In the genomic region with DNA sequence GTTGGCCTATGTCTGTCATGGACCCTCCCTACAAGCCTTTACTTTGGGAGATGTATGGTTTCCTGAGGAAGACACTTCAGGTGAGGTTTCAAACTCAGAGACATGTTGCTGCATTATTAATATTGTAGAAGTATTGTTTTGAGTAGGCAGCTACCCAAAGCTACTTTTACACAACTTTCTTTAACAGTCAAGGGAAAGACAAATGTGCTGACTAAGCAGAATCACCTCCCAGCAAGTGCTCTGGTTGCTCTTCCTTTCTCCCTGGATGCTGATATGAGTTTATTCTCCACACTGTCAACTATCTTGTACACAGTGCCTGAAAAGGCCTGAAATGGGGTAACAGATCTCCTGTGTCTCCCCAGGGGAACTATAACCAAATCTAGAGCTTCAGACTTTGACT, we compare ENCODE assay signal across 37 mouse cellular contexts. TPM values are rescaled to one million over a fixed set of nuclear protein-coding genes. Genes with fewer than 3 reads are reported as not detected.
"Had no signal": no experiment of that assay in that cellular context is flagged by ENCODE, and none has a peak within 500 bp of the region (broad histone marks: within the 10 kb centered on the region; RNA-seq: fewer than 3 reads in every experiment).

No protein-coding gene starts in this region.

- H3K36me3 ChIP-seq: embryonic facial prominence, embryonic 10.5 days; embryonic facial prominence, embryonic 12.5 days; embryonic facial prominence, embryonic 13.5 days; embryonic facial prominence, embryonic 15.5 days; forebrain, embryonic 10.5 days; forebrain, embryonic 12.5 days; forebrain, embryonic 15.5 days; heart, embryonic 10.5 days had no signal

- H3K4me3 ChIP-seq: embryonic facial prominence, embryonic 10.5 days; embryonic facial prominence, embryonic 12.5 days; embryonic facial prominence, embryonic 13.5 days; embryonic facial prominence, embryonic 15.5 days; erythroblast, embryonic 14.5 days; forebrain, embryonic 10.5 days; forebrain, embryonic 12.5 days; forebrain, embryonic 13.5 days; forebrain, embryonic 15.5 days; gastrocnemius, adult 2 months; heart, adult 2 months; heart, embryonic 10.5 days had no signal

- DNase-seq: cerebellum, postnatal 10 days; cerebellum, postnatal 14 days; cerebellum, postnatal 25 days; cerebellum, postnatal 36 days; forebrain, postnatal 0 days; gastrocnemius, adult 2 months; gastrocnemius, postnatal 10 days; gastrocnemius, postnatal 14 days; gastrocnemius, postnatal 25 days; gastrocnemius, postnatal 36 days; heart, adult 11 months; heart, adult 18-20 months; heart, adult 2 months had no signal

- ATAC-seq: forebrain, embryonic 13.5 days; forebrain, embryonic 15.5 days; forebrain, embryonic 16.5 days; forebrain, postnatal 0 days had no signal

- H3K4me1 ChIP-seq: embryonic facial prominence, embryonic 10.5 days; embryonic facial prominence, embryonic 12.5 days; embryonic facial prominence, embryonic 13.5 days; embryonic facial prominence, embryonic 15.5 days; forebrain, embryonic 10.5 days; forebrain, embryonic 12.5 days; forebrain, embryonic 13.5 days; forebrain, embryonic 15.5 days; heart, embryonic 10.5 days had no signal

- H3K9ac ChIP-seq: embryonic facial prominence, embryonic 12.5 days; embryonic facial prominence, embryonic 13.5 days; embryonic facial prominence, embryonic 15.5 days; forebrain, embryonic 12.5 days; forebrain, embryonic 13.5 days; forebrain, embryonic 15.5 days; forebrain, postnatal 0 days had no signal

- H3K9me3 ChIP-seq: embryonic facial prominence, embryonic 12.5 days; forebrain, embryonic 13.5 days; heart, embryonic 10.5 days had no signal

- H3K27me3 ChIP-seq: embryonic facial prominence, embryonic 12.5 days; embryonic facial prominence, embryonic 13.5 days; embryonic facial prominence, embryonic 15.5 days; forebrain, embryonic 12.5 days; forebrain, embryonic 13.5 days; forebrain, embryonic 15.5 days had no signal

- H3K4me2 ChIP-seq: embryonic facial prominence, embryonic 12.5 days; embryonic facial prominence, embryonic 13.5 days; embryonic facial prominence, embryonic 15.5 days; forebrain, embryonic 12.5 days; forebrain, embryonic 13.5 days; forebrain, embryonic 15.5 days; heart, embryonic 11.5 days had no signal

- H3K27ac ChIP-seq: embryonic facial prominence, embryonic 10.5 days; embryonic facial prominence, embryonic 12.5 days; embryonic facial prominence, embryonic 13.5 days; embryonic facial prominence, embryonic 15.5 days; forebrain, embryonic 10.5 days; forebrain, embryonic 12.5 days; forebrain, embryonic 13.5 days; forebrain, embryonic 15.5 days; gastrocnemius, adult 2 months; heart, adult 2 months; heart, embryonic 10.5 days had no signal

RNA-seq across cellular contexts. Expression of gene 2210017I01Rik, which starts 7.3 kb away (rescaled TPM):
- total RNA-seq: common myeloid progenitor, adult 5-6 weeks; forebrain, postnatal 0 days; gastrocnemius, adult 18-20 months; gastrocnemius, adult 2 months; gastrocnemius, adult 8-10 months; gastrocnemius, postnatal 10 days; gastrocnemius, postnatal 14 days; gastrocnemius, postnatal 25 days; gastrocnemius, postnatal 36 days; gastrocnemius, postnatal 4 days; granulocyte monocyte progenitor cell, adult 5-6 weeks; heart, adult 18-20 months; heart, adult 2 months; heart, adult 8-10 months had no signal
- polyA plus RNA-seq: cortical plate, adult 2 months; embryonic facial prominence, embryonic 10.5 days; embryonic facial prominence, embryonic 11.5 days; embryonic facial prominence, embryonic 12.5 days; embryonic facial prominence, embryonic 13.5 days; embryonic facial prominence, embryonic 14.5 days; erythroblast, embryonic 14.5 days; forebrain, embryonic 10.5 days; forebrain, embryonic 11.5 days; forebrain, embryonic 12.5 days; forebrain, embryonic 13.5 days; forebrain, embryonic 15.5 days; forebrain, embryonic 16.5 days; forebrain, postnatal 0 days; frontal cortex, adult 2 months; gonadal fat pad, adult 2 months; heart, adult 2 months; heart, embryonic 10.5 days; heart, embryonic 11.5 days had no signal

RNA-seq across cellular contexts. Expression of gene Smcp, which starts 11.2 kb away (rescaled TPM):
- total RNA-seq: common myeloid progenitor, adult 5-6 weeks; forebrain, postnatal 0 days; gastrocnemius, adult 18-20 months; gastrocnemius, adult 2 months; gastrocnemius, adult 8-10 months; gastrocnemius, postnatal 10 days; gastrocnemius, postnatal 14 days; gastrocnemius, postnatal 25 days; gastrocnemius, postnatal 36 days; gastrocnemius, postnatal 4 days; granulocyte monocyte progenitor cell, adult 5-6 weeks; heart, adult 18-20 months; heart, adult 2 months; heart, adult 8-10 months had no signal
- polyA plus RNA-seq: cortical plate, adult 2 months; embryonic facial prominence, embryonic 10.5 days; embryonic facial prominence, embryonic 11.5 days; embryonic facial prominence, embryonic 12.5 days; embryonic facial prominence, embryonic 13.5 days; embryonic facial prominence, embryonic 14.5 days; embryonic facial prominence, embryonic 15.5 days; erythroblast, embryonic 14.5 days; forebrain, embryonic 10.5 days; forebrain, embryonic 11.5 days; forebrain, embryonic 12.5 days; forebrain, embryonic 13.5 days; forebrain, embryonic 15.5 days; forebrain, embryonic 16.5 days; forebrain, postnatal 0 days; frontal cortex, adult 2 months; heart, embryonic 10.5 days; heart, embryonic 11.5 days had no signal

RNA-seq across cellular contexts. Expression of gene Lce6a, which starts 21.5 kb away (rescaled TPM):
- total RNA-seq: common myeloid progenitor, adult 5-6 weeks; forebrain, postnatal 0 days; gastrocnemius, adult 18-20 months; gastrocnemius, adult 2 months; gastrocnemius, adult 8-10 months; gastrocnemius, postnatal 10 days; gastrocnemius, postnatal 14 days; gastrocnemius, postnatal 25 days; gastrocnemius, postnatal 36 days; gastrocnemius, postnatal 4 days; granulocyte monocyte progenitor cell, adult 5-6 weeks; heart, adult 18-20 months; heart, adult 2 months; heart, adult 8-10 months had no signal
- polyA plus RNA-seq: cortical plate, adult 2 months; embryonic facial prominence, embryonic 10.5 days; embryonic facial prominence, embryonic 11.5 days; embryonic facial prominence, embryonic 12.5 days; embryonic facial prominence, embryonic 13.5 days; embryonic facial prominence, embryonic 14.5 days; erythroblast, embryonic 14.5 days; forebrain, embryonic 10.5 days; forebrain, embryonic 11.5 days; forebrain, embryonic 12.5 days; forebrain, embryonic 13.5 days; forebrain, embryonic 15.5 days; forebrain, embryonic 16.5 days; forebrain, postnatal 0 days; frontal cortex, adult 2 months; heart, adult 2 months; heart, embryonic 10.5 days; heart, embryonic 11.5 days had no signal

RNA-seq across cellular contexts. Expression of gene Ivl, which starts 26.4 kb away (rescaled TPM):
- total RNA-seq: common myeloid progenitor, adult 5-6 weeks; forebrain, postnatal 0 days; gastrocnemius, adult 18-20 months; gastrocnemius, adult 2 months; gastrocnemius, adult 8-10 months; gastrocnemius, postnatal 10 days; gastrocnemius, postnatal 14 days; gastrocnemius, postnatal 25 days; gastrocnemius, postnatal 36 days; gastrocnemius, postnatal 4 days; granulocyte monocyte progenitor cell, adult 5-6 weeks; heart, adult 18-20 months; heart, adult 2 months; heart, adult 8-10 months had no signal
- polyA plus RNA-seq: cortical plate, adult 2 months; embryonic facial prominence, embryonic 10.5 days; embryonic facial prominence, embryonic 12.5 days; embryonic facial prominence, embryonic 13.5 days; erythroblast, embryonic 14.5 days; forebrain, embryonic 10.5 days; forebrain, embryonic 11.5 days; forebrain, embryonic 12.5 days; forebrain, embryonic 13.5 days; forebrain, embryonic 15.5 days; forebrain, embryonic 16.5 days; forebrain, postnatal 0 days; frontal cortex, adult 2 months; gonadal fat pad, adult 2 months; heart, adult 2 months; heart, embryonic 10.5 days; heart, embryonic 11.5 days had no signal

RNA-seq across cellular contexts. Expression of gene Lce1a1, which starts 48.1 kb away (rescaled TPM):
- total RNA-seq: common myeloid progenitor, adult 5-6 weeks; forebrain, postnatal 0 days; gastrocnemius, adult 18-20 months; gastrocnemius, adult 2 months; gastrocnemius, adult 8-10 months; gastrocnemius, postnatal 10 days; gastrocnemius, postnatal 14 days; gastrocnemius, postnatal 25 days; gastrocnemius, postnatal 36 days; gastrocnemius, postnatal 4 days; granulocyte monocyte progenitor cell, adult 5-6 weeks; heart, adult 18-20 months; heart, adult 2 months; heart, adult 8-10 months had no signal
- polyA plus RNA-seq: cortical plate, adult 2 months; embryonic facial prominence, embryonic 10.5 days; embryonic facial prominence, embryonic 11.5 days; embryonic facial prominence, embryonic 12.5 days; embryonic facial prominence, embryonic 13.5 days; embryonic facial prominence, embryonic 14.5 days; erythroblast, embryonic 14.5 days; forebrain, embryonic 10.5 days; forebrain, embryonic 11.5 days; forebrain, embryonic 12.5 days; forebrain, embryonic 13.5 days; forebrain, embryonic 15.5 days; forebrain, embryonic 16.5 days; forebrain, postnatal 0 days; frontal cortex, adult 2 months; gonadal fat pad, adult 2 months; heart, adult 2 months; heart, embryonic 10.5 days; heart, embryonic 11.5 days had no signal
